Mouse (Mus musculus): ENCODE measurements around the gene Scrg1. TPM values are rescaled to one million over a fixed set of nuclear protein-coding genes. Genes with fewer than 3 reads are reported as not detected.
"Not testable (repeated sequence)": the region's sequence is repeated elsewhere in the genome, so short reads cannot be mapped to it uniquely, and the experiment has no call there.

Gene Scrg1
- total RNA-seq, 2 experiments from 2014 or later = not detected

- DNase-seq (ENCODE audit: low spot score) = no peak
- intact Hi-C loops (cut with DNase I) = no loop called here
Observed at GRCm38 (mm10) chr8:57498847-57499511, 43.3 kb downstream of the Scrg1 start.

- no peak for DNase-seq (ENCODE audit: low spot score)
- intact Hi-C loops (cut with DNase I) = no loop called here
Observed at GRCm38 (mm10) chr8:57503641-57504040, 47.9 kb downstream of the Scrg1 start.

GRCm38 (mm10) chr8:57505500-57505899 is 49.8 kb downstream of the Scrg1 start:
- DNase-seq (ENCODE audit: low spot score); intact Hi-C loops (cut with DNase I): not testable (repeated sequence)

DNA sequence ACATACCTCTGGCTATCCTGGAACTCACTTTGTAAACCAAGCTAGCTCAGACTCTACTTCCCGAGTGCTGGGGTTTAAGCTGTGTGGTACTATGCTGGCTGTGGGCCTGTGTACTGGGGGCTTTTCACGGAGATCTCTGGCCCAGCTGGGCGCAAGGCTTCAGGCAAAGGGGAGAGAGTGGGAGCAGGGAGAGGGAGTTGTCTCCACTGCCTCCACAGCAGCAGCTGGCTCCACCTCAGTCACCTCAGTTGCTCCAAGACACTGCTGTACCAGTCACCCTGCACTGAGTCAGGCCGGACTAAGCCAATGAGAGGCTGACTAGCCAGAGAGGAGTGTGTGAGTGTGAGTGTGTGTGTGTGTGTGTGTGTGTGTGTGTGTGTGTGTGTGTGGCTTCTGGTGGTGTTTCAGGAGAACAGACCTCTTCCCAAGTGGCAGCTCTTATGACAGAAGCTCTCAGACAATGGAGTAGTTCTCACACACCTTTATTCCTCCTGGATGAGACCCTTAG is 51.9 kb downstream of the Scrg1 start:
- intact Hi-C loops (cut with DNase I) = no loop called here

DNA sequence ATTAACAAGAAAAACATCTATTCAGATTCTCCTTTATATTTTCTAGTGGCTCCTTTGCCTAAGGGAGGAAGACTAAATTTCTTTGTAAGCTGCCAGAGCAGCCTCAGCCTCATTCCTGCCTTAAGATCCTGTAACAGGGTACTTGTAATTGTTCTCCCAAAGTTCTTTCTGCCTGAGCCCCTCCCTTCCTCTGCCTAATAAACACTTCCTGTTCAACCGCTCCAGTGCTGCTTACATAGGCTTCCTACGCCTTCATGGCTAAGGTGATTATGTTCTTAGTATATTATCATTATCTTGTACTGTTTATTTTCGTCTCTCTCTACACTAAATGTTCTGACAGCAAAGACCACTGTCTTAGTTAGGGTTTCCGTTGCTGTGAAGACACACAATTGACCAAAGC is 52.9 kb downstream of the Scrg1 start:
- DNase-seq (ENCODE audit: low spot score) = no peak
- intact Hi-C loops (cut with DNase I) = no loop called here

More for the DNA sequence above, 51.9 kb downstream of the Scrg1 start:
- DNase-seq (ENCODE audit: low spot score) = no peak

- no peak for DNase-seq (ENCODE audit: low spot score)
- intact Hi-C loops (cut with DNase I) = loop anchor here (2.0 to 5.0 kb wide), 2 partner anchors 22 to 79 kb away; no protein-coding TSS in a partner anchor
Observed at GRCm38 (mm10) chr8:57510791-57511315, 55.1 kb downstream of the Scrg1 start.

DNA sequence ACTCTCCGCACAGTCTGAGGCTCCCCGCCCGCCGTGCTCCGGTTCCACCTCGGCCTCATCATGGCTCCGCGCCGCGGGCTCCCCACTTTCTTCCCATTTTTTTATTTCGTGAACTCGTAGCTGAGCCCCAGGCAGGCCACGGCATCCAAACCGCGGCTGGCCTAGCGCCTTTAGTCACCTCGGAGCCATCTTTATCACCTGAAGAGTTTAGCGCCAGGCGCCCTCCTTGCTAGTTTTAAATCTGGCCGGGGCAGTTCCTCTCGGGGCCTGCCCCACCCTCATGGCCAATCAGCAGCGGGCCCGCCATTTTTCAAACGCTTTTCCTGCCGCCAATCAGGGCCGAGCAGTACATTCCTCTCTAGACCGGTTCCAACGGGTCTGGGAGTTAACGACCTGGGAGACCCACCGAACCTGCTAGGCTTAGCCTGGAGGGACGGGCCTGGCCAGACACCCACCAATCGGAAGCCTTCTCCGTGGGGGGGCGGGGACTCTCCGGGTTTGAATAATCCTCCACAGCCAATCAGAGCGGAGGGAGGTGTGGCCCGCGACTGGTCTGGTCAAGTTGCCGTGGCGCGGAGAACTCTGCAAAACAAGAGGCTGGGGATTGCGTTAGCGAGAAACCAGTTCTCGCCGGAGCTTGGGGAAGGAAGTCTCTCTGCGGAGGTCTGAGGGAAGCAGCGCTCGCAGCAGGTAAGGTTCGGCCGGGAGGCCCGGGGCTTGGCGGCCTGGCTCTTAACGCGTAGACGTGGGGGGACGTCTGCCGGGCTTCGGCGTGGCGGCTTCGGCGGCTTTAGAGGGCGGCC is 55.8 kb downstream of the Scrg1 start, which contains the start of gene Hmgb2:
Gene Hmgb2 (plus strand): TSS at position 592 of the 803 bp plus-strand sequence.
- intact Hi-C loops (cut with DNase I) = loop anchor here (2.0 to 5.0 kb wide), 3 partner anchors 17 to 79 kb away; no protein-coding TSS in a partner anchor
- peak; percentile 99 for DNase-seq (ENCODE audit: low spot score)

DNA sequence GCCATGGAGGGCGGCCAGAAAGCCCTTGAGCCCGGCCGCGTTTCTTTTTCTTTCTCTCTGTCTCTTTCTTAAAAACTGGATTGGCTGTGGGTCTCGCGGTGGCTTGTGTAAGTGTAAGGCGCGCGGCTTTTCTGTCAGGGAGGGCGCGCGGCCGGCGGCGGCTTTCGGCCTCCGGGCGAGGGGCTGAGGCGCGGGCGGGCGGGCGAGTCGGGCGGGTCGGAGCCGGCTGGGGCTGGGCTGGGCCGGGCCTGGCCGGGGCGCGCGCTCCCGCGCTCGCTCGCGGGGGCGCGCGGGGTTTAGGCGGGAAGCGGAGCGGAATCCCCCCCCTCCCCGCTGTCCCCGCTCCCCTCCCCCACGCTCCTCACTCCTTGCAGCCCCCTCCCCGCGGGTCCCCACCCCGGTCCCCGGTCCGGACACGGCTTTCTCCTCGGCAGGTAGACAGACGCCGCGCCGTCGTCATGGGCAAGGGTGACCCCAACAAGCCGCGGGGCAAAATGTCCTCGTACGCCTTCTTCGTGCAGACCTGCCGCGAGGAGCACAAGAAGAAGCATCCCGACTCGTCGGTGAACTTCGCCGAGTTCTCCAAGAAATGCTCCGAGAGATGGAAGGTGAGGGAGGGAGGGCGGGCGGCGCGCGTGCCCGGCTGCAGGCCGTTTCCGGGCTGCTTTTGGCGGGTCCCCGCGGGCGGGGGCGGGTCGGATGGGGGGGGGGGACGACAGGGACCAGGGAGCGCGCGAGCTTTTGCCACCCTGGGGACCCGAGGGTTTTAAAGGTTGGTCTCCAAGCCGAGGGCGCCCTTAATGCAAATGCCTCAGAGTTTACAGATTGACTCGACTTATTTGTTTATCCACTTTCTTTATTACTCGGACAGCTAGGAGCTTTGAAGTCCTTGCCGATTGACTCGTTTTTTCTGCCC is 56.7 kb downstream of the Scrg1 start:
- DNase-seq (ENCODE audit: low spot score) = no peak
- intact Hi-C loops (cut with DNase I) = loop anchor here (2.0 to 5.0 kb wide), 2 partner anchors 16 to 80 kb away; no protein-coding TSS in a partner anchor

GRCm38 (mm10) chr8:57513178-57513661 is 57.5 kb downstream of the Scrg1 start:
- intact Hi-C loops (cut with DNase I) = loop anchor here (2.0 to 5.0 kb wide), 2 partner anchors 16 to 81 kb away; no protein-coding TSS in a partner anchor
- DNase-seq (ENCODE audit: low spot score) = not testable (repeated sequence)

- intact Hi-C loops (cut with DNase I); DNase-seq (ENCODE audit: low spot score): not testable (repeated sequence)
Observed at GRCm38 (mm10) chr8:57516685-57517084, 61.0 kb downstream of the Scrg1 start.

- intact Hi-C loops (cut with DNase I) = no loop called here
- no peak for DNase-seq (ENCODE audit: low spot score)
Observed at GRCm38 (mm10) chr8:57517723-57518122, 62.0 kb downstream of the Scrg1 start.

GRCm38 (mm10) chr8:57520186-57520786 is 64.6 kb downstream of the Scrg1 start:
- no peak for DNase-seq (ENCODE audit: low spot score)
- intact Hi-C loops (cut with DNase I) = no loop called here

Other genes starting within 250 kb of the Scrg1 start
- gene Hand2, start 134.9 kb upstream of the Scrg1 start, total RNA-seq (2021) = 10 to 100 TPM; 49.0 to 56.6 TPM
- 10 to 100 TPM; 13.9 to 16.1 TPM for gene Sap30, start 31.9 kb downstream of the Scrg1 start, total RNA-seq (2021)
- gene Hmgb2, start 56.0 kb downstream of the Scrg1 start, total RNA-seq (2021) = 10 to 100 TPM; 18.2 to 19.2 TPM
- gene Galnt7, start 197.1 kb downstream of the Scrg1 start, total RNA-seq (2021) = 1 to 10 TPM; 3.9 to 4.9 TPM

Data from heart, postnatal 25 days (tissue).